Mouse (Mus musculus) limb, embryonic 14.5 days (tissue): Measurements from ENCODE around the gene Stat6. TPM values are rescaled to one million over a fixed set of nuclear protein-coding genes. Genes with fewer than 3 reads are reported as not detected.

Experiments used
- ATAC-seq: fragments of 200-750 bp; cut with Nextera tagmentation; 2 replicates; pipeline ENCODE4 v1.8.0; 2017; ENCODE audit warnings: low read depth, moderate number of reproducible peaks, moderate TSS enrichment; ENCODE audit not compliant: low FRiP score
- DNase-seq: peaks from one replicate; pipeline ENCODE4 v3.0.0-alpha.2; 2015; ENCODE audit warnings: low spot score
- H3K27ac ChIP-seq: fragments of 300-500 bp; sonication (generic); replicated peaks from 2 replicates; pipeline ENCODE4 v1.5.1; 2014; ENCODE audit warnings: low read depth, mild to moderate bottlenecking, low read length, moderate library complexity, mixed read lengths
- H3K27me3 ChIP-seq: fragments of 300-500 bp; sonication (generic); 2 replicates; pipeline ENCODE4 v1.6.1; 2014; ENCODE audit warnings: low read length, mixed read lengths; ENCODE audit not compliant: control insufficient read depth, insufficient read depth
- H3K36me3 ChIP-seq: fragments of 300-500 bp; sonication (generic); 2 replicates; pipeline ENCODE4 v1.6.1; 2014; ENCODE audit warnings: mild to moderate bottlenecking, low read length, moderate library complexity, mixed read lengths; ENCODE audit not compliant: control insufficient read depth, insufficient read depth
- H3K4me1 ChIP-seq: fragments of 300-500 bp; sonication (generic); 2 replicates; pipeline ENCODE4 v1.6.1; 2014; ENCODE audit warnings: antibody characterized with exemption, low read length, mixed read lengths; ENCODE audit not compliant: control insufficient read depth, insufficient read depth
- H3K4me2 ChIP-seq: fragments of 300-500 bp; sonication (generic); replicated peaks from 2 replicates; pipeline ENCODE4 v1.6.1; 2014; ENCODE audit warnings: low read depth, mild to moderate bottlenecking, low read length, moderate library complexity; ENCODE audit not compliant: severe bottlenecking
- H3K4me3 ChIP-seq: fragments of 300-500 bp; sonication (generic); replicated peaks from 2 replicates; pipeline ENCODE4 v1.5.1; 2014; ENCODE audit warnings: low read length
- H3K9ac ChIP-seq: fragments of 300-500 bp; sonication (generic); 2 replicates; pipeline ENCODE4 v1.6.1; 2014; ENCODE audit warnings: mild to moderate bottlenecking, low read depth, low read length, moderate library complexity; ENCODE audit not compliant: severe bottlenecking
- H3K9me3 ChIP-seq: fragments of 300-500 bp; sonication (generic); 2 replicates; pipeline ENCODE4 v1.6.1; 2016; ENCODE audit warnings: low read length; ENCODE audit not compliant: control insufficient read depth
- POLR2A ChIP-seq: fragments of 200-500 bp; IDR thresholded peaks from 2 replicates; pipeline ENCODE4 v1.8.0; 2012; ENCODE audit warnings: inconsistent platforms, mild to moderate bottlenecking, moderate library complexity, borderline replicate concordance; ENCODE audit not compliant: insufficient read depth, insufficient read length; ENCODE audit errors: extremely low read depth
- WGBS: fragments of 180-500 bp; shearing (Covaris S2); extraction: QIAGEN DNeasy Blood & Tissue Kit; methylation state at CpG from one replicate; pipeline ENCODE4 v1.1.7; 2014; 5-methylcytosine and 5-hydroxymethylcytosine counted together
- polyA plus RNA-seq, 2 experiments: library from polyadenylated mRNA; depleted of rRNA in 1 of 2; stranded (reverse) in 1 of 2; unstranded in 1 of 2; fragments of >200 nt; fragmentation: Nextera tagmentation in 1 of 2; extraction: Ambion mirVana in 1 of 2; gene quantifications; 2 replicates each; pipeline versions ENCODE4 v1.2.1 to v1.2.3; 2012 to 2014

The Stat6 gene
- polyA plus RNA-seq, 2 experiments, result 22.2 to 30.7 TPM

GRCm38 (mm10) chr10:127615591-127615990 is 27.2 kb upstream of the Stat6 start:
- H3K4me1 ChIP-seq, result peaks cover 63% of the 10 kb centered on the region
- no peaks in the 10 kb centered on the region for H3K9me3 ChIP-seq
- DNase-seq, result no peak
- no peak for ATAC-seq
- H3K36me3 ChIP-seq, result peaks cover 34% of the 10 kb centered on the region
- H3K27me3 ChIP-seq, result no peaks in the 10 kb centered on the region
- no peak overlapping the region for H3K4me3 ChIP-seq
- 46% methylated on average over 3 of the region's 3 CpGs for WGBS
- no peak overlapping the region; the same call in 1 of the 2 replicates for H3K9ac ChIP-seq
- TF ChIP-seq POLR2A, result no peak
- H3K27ac ChIP-seq, result peak overlapping the region; percentile 84
- peak overlapping the region; percentile 48 for H3K4me2 ChIP-seq

DNA sequence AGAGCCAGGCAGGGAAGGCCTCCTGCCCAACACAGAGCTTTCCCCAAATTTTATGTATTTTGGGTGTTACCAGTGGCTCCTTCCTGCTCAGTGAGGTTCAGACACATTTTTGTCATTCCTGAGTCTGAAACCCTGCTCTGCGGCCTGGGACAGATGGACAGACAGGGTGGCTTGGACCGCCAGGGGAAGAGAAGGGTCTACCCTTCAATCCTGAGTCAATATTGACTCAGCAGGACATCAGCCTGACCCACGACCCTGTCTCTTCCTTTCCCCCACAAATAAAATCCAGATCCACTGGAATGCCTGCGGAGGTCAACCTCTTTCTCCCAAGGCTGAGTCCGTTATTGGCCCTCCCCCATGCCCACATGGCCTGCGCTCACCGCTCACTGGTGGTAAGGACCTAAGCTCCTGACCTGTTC is 26.5 kb upstream of the Stat6 start:
- TF ChIP-seq POLR2A, result no peak
- peak overlapping the region; percentile 84 for H3K27ac ChIP-seq
- H3K36me3 ChIP-seq, result peaks cover 28% of the 10 kb centered on the region
- no peak for DNase-seq
- 23% methylated on average over 6 of the region's 7 CpGs for WGBS
- no peak for ATAC-seq
- H3K27me3 ChIP-seq, result no peaks in the 10 kb centered on the region
- H3K9ac ChIP-seq, result no peak overlapping the region
- no peaks in the 10 kb centered on the region for H3K9me3 ChIP-seq
- no peak overlapping the region for H3K4me3 ChIP-seq
- H3K4me1 ChIP-seq, result peaks cover 63% of the 10 kb centered on the region
- peak overlapping the region; percentile 48 for H3K4me2 ChIP-seq

DNA sequence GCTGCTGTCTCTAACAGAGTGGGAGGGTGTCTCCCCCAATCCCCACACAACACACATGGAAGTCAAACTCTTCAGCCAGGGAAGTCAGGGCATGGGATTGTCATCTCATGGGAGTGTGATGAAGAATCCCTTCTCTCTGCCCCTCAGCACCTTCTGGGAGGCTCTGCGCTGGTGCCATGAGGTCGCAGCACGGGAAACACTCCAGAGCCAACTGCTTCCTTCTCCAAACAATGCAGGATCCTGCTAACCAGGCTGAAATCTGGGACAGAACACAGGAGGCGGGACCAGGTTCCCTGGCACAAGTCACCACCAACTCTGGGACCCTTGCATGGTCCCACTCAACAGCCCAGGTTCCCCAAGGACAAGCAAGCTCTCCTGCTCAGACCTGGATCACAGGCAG is 25.5 kb upstream of the Stat6 start:
- Histone ChIP-seq H3K27me3 (no peaks in the 10 kb centered on the region), H3K36me3 (peaks cover 18% of the 10 kb centered on the region), H3K9ac (no peak overlapping the region), H3K4me1 (peaks cover 63% of the 10 kb centered on the region), H3K9me3 (no peaks in the 10 kb centered on the region), H3K4me3 (no peak overlapping the region), H3K4me2 (peak overlapping the region; percentile 90; the same call in 1 of the 2 replicates), H3K27ac (no peak overlapping the region)
- WGBS, result 57% methylated on average over 4 of the region's 4 CpGs
- no peak for TF ChIP-seq POLR2A
- DNase-seq, result no peak
- no peak for ATAC-seq

GRCm38 (mm10) chr10:127618173-127618572 is 24.6 kb upstream of the Stat6 start:
- no peaks in the 10 kb centered on the region for H3K27me3 ChIP-seq
- peak overlapping the region; percentile 90 for H3K4me2 ChIP-seq
- H3K4me3 ChIP-seq, result peak overlapping the region; percentile 89
- TF ChIP-seq POLR2A, result no peak
- 22% methylated on average over 6 of the region's 6 CpGs for WGBS
- ATAC-seq (no peak), DNase-seq (no peak)
- peaks cover 63% of the 10 kb centered on the region for H3K4me1 ChIP-seq
- H3K36me3 ChIP-seq, result peaks cover 9% of the 10 kb centered on the region
- H3K27ac ChIP-seq, result no peak overlapping the region
- H3K9me3 ChIP-seq, result no peaks in the 10 kb centered on the region
- peak overlapping the region; percentile 3; the same call in 1 of the 2 replicates for H3K9ac ChIP-seq

DNA sequence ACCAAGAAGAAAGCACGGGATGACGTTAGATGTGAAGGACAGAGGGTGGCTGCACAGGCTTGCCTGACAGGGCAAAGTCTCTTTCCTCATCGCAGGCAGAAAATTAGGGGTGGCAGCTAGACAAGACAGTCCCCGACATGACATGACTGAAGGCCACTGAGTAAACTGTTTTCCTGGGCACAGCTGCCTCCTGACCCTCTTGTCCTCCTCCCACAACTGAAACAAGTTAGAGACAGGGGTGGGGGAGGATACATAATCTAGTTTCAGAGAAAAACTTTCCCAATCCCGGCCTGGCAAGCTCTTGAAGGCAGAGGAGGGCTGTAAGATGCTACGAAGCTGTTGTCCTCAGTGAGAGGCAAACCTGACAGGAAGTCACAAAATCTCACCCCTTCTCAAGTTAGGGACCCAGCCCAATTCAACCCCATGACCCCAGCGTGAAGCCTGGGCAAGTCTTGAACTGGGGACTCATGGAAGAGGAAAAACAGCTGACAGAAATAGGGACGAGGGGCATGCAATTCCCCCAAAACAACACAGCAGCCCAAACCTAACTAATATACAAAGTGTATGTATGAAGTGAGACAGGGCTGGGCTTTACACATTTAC is 23.6 kb upstream of the Stat6 start:
- no peak for TF ChIP-seq POLR2A
- peak overlapping the region; percentile 89 for H3K4me3 ChIP-seq
- H3K27me3 ChIP-seq, result no peaks in the 10 kb centered on the region
- ATAC-seq (no peak), DNase-seq (no peak)
- H3K9ac ChIP-seq, result peak overlapping the region; percentile 84
- WGBS, result 22% methylated on average over 8 of the region's 8 CpGs
- peaks cover 53% of the 10 kb centered on the region for H3K4me1 ChIP-seq
- no peaks in the 10 kb centered on the region for H3K9me3 ChIP-seq
- H3K27ac ChIP-seq, result peak overlapping the region; percentile 87; the same call in 1 of the 2 replicates
- peak overlapping the region; percentile 90 for H3K4me2 ChIP-seq
- H3K36me3 ChIP-seq, result peaks cover 4% of the 10 kb centered on the region; the same call in 1 of the 2 replicates
